Mouse (Mus musculus) forebrain, embryonic 16.5 days (tissue): ENCODE results near the gene Map2k3. TPM values are rescaled to one million over a fixed set of nuclear protein-coding genes. Genes with fewer than 3 reads are reported as not detected.

ENCODE experiments used
- ATAC-seq: fragments of 200-750 bp; cut with Nextera tagmentation; 2 replicates; pipeline ENCODE4 v1.8.0; 2017; ENCODE audit warnings: mild to moderate bottlenecking, moderate library complexity
- H3K27ac ChIP-seq: fragments of 300-500 bp; sonication (generic); 2 replicates; pipeline ENCODE4 v1.5.1; 2014; ENCODE audit warnings: low read length, control low read depth
- H3K27me3 ChIP-seq: fragments of 300-500 bp; sonication (generic); replicated peaks from 2 replicates; pipeline ENCODE4 v1.6.1; 2014; ENCODE audit warnings: low read length; ENCODE audit not compliant: control insufficient read depth, insufficient read depth
- H3K36me3 ChIP-seq: fragments of 300-500 bp; sonication (generic); 2 replicates; pipeline ENCODE4 v1.6.1; 2014; ENCODE audit not compliant: control insufficient read depth, insufficient read depth
- H3K4me1 ChIP-seq: fragments of 300-500 bp; sonication (generic); replicated peaks from 2 replicates; pipeline ENCODE4 v1.6.1; 2014; ENCODE audit warnings: low read length; ENCODE audit not compliant: control insufficient read depth, insufficient read depth
- H3K4me2 ChIP-seq: fragments of 300-500 bp; sonication (generic); 2 replicates; pipeline ENCODE4 v1.6.1; 2014; ENCODE audit warnings: mild to moderate bottlenecking, low read length, control low read depth
- H3K4me3 ChIP-seq: fragments of 300-500 bp; sonication (generic); replicated peaks from 2 replicates; pipeline ENCODE4 v1.5.1; 2014; ENCODE audit warnings: mild to moderate bottlenecking, low read length, control low read depth
- H3K9ac ChIP-seq: fragments of 300-500 bp; sonication (generic); replicated peaks from 2 replicates; pipeline ENCODE4 v1.6.1; 2014; ENCODE audit warnings: low read depth, low read length, control low read depth
- H3K9me3 ChIP-seq: fragments of 300-500 bp; sonication (generic); 2 replicates; pipeline ENCODE4 v1.6.1; 2016; ENCODE audit warnings: low read length; ENCODE audit not compliant: control insufficient read depth
- WGBS: fragments of 180-500 bp; shearing (Covaris S2); extraction: QIAGEN DNeasy Blood & Tissue Kit; methylation state at CpG from one replicate; pipeline ENCODE4 v1.1.7; 2014; 5-methylcytosine and 5-hydroxymethylcytosine counted together
- polyA plus RNA-seq: library from polyadenylated mRNA; unstranded; fragments of >200 nt; fragmentation: Nextera tagmentation; extraction: Ambion mirVana; gene quantifications from 2 replicates; pipeline ENCODE4 v1.2.1, GENCODE M21; 2015

Gene Map2k3
- polyA plus RNA-seq, 1 experiment from 2014 or later, result 33.6 TPM

- Histone ChIP-seq H3K9me3 (0 out of 2 replicates have a peak, but pooled peaks cover 2% of the 10 kb centered on the region), H3K27me3 (no peaks in the 10 kb centered on the region), H3K27ac (no peak overlapping the region), H3K4me2 (no peak overlapping the region), H3K4me1 (no peaks in the 10 kb centered on the region), H3K9ac (no peak overlapping the region), H3K4me3 (no peak overlapping the region), H3K36me3 (no peaks in the 10 kb centered on the region)
- 75% methylated on average over 3 of the region's 3 CpGs for WGBS
- no peak for ATAC-seq
Observed at GRCm38 (mm10) chr11:60990428-60990827, 58.6 kb downstream of the Map2k3 start.

Other genes starting within 250 kb of the Map2k3 start
- gene Llgl1, start 232.3 kb upstream of the Map2k3 start, polyA plus RNA-seq, result 78.7 and 86.9 TPM in 2 replicates
- 82.9 and 85.7 TPM in 2 replicates for gene Flii, start 204.8 kb upstream of the Map2k3 start, polyA plus RNA-seq
- gene Mief2, start 203.6 kb upstream of the Map2k3 start, polyA plus RNA-seq, result 25.5 and 25.7 TPM in 2 replicates
- 11.5 and 12.2 TPM in 2 replicates for gene Top3a, start 154.7 kb upstream of the Map2k3 start, polyA plus RNA-seq
- 7.0 and 7.8 TPM in 2 replicates for gene Smcr8, start 154.5 kb upstream of the Map2k3 start, polyA plus RNA-seq
- 14.9 and 17.7 TPM in 2 replicates for gene Shmt1, start 120.3 kb upstream of the Map2k3 start, polyA plus RNA-seq
- gene Dhrs7b, start 101.4 kb upstream of the Map2k3 start, polyA plus RNA-seq, result 29.5 and 34.5 TPM in 2 replicates
- gene Tmem11, start 52.8 kb upstream of the Map2k3 start, polyA plus RNA-seq, result 56.6 and 61.2 TPM in 2 replicates
- gene Natd1, start 17.3 kb upstream of the Map2k3 start, polyA plus RNA-seq, result 32.5 and 35.0 TPM in 2 replicates
- 0.92 and 1.6 TPM in 2 replicates for gene Kcnj12, start 90.5 kb downstream of the Map2k3 start, polyA plus RNA-seq
- gene Tnfrsf13b, start 194.7 kb downstream of the Map2k3 start, polyA plus RNA-seq, result 0.57 and 1.1 TPM in 2 replicates
- 479 and 501 TPM in 2 replicates for gene Usp22, start 243.0 kb downstream of the Map2k3 start, polyA plus RNA-seq